Mouse (Mus musculus) midbrain, embryonic 14.5 days (tissue): ENCODE measurements around the gene Limch1. TPM values are rescaled to one million over a fixed set of nuclear protein-coding genes. Genes with fewer than 3 reads are reported as not detected.

Experiments
- ATAC-seq: fragments of 200-750 bp; cut with Nextera tagmentation; 2 replicates; pipeline ENCODE4 v1.8.0; 2017; ENCODE audit warnings: moderate number of reproducible peaks, moderate library complexity; ENCODE audit not compliant: low FRiP score, low TSS enrichment
- DNase-seq: peaks from one replicate; pipeline ENCODE4 v3.0.0-alpha.2; 2015
- H3K27ac ChIP-seq: fragments of 300-500 bp; sonication (generic); replicated peaks from 2 replicates; pipeline ENCODE4 v1.5.1; 2014; ENCODE audit warnings: mild to moderate bottlenecking, low read depth, low read length, moderate library complexity
- H3K27me3 ChIP-seq: fragments of 300-500 bp; sonication (generic); 2 replicates; pipeline ENCODE4 v1.6.1; 2014; ENCODE audit warnings: low read length, control low read depth, mixed read lengths; ENCODE audit not compliant: control insufficient read depth, insufficient read depth
- H3K36me3 ChIP-seq: fragments of 300-500 bp; sonication (generic); 2 replicates; pipeline ENCODE4 v1.6.1; 2014; ENCODE audit warnings: low read length, control low read depth; ENCODE audit not compliant: control insufficient read depth, insufficient read depth
- H3K4me1 ChIP-seq: fragments of 300-500 bp; sonication (generic); 2 replicates; pipeline ENCODE4 v1.6.1; 2014; ENCODE audit warnings: mild to moderate bottlenecking, antibody characterized with exemption, low read length, control low read depth; ENCODE audit not compliant: control insufficient read depth, insufficient read depth
- H3K4me2 ChIP-seq: fragments of 300-500 bp; sonication (generic); 2 replicates; pipeline ENCODE4 v1.6.1; 2014; ENCODE audit warnings: mild to moderate bottlenecking, low read length, moderate library complexity
- H3K4me3 ChIP-seq: fragments of 300-500 bp; sonication (generic); replicated peaks from 2 replicates; pipeline ENCODE4 v1.5.1; 2014; ENCODE audit warnings: low read depth, low read length
- H3K9ac ChIP-seq: fragments of 300-500 bp; sonication (generic); replicated peaks from 2 replicates; pipeline ENCODE4 v1.6.1; 2014; ENCODE audit warnings: mild to moderate bottlenecking, low read length, moderate library complexity
- H3K9me3 ChIP-seq: fragments of 300-500 bp; sonication (generic); 2 replicates; pipeline ENCODE4 v1.6.1; 2016; ENCODE audit warnings: low read length, control low read depth, mixed read lengths; ENCODE audit not compliant: control insufficient read depth
- WGBS: fragments of 180-500 bp; shearing (Covaris S2); extraction: QIAGEN DNeasy Blood & Tissue Kit; methylation state at CpG from one replicate; pipeline ENCODE4 v1.1.7; 2014; 5-methylcytosine and 5-hydroxymethylcytosine counted together
- polyA plus RNA-seq: library from polyadenylated mRNA; unstranded; fragments of >200 nt; fragmentation: Nextera tagmentation; extraction: Ambion mirVana; gene quantifications from 2 replicates; pipeline ENCODE4 v1.2.1, GENCODE M21; 2014

The Limch1 gene
- polyA plus RNA-seq, 1 experiment from 2014 or later, result 56.5 TPM

DNA sequence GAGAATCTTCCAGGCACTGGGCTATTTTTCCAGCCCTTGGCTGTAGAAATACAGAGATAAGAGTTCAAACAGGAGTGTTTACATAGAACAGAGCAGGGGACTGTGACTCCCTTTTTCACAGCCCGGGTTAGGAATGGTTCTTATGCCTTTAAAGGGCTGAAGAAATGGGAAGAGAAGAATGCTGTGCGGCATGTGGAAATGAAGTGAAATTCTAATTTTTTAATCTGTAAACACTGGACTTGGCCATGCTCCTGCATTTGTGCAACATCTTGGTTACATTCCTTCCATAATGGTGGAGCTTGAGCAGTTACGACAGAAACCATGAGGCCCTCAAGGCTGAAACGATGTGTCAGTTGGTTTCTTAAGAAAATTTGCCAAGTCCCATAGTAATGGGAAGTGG lies 165.4 kb downstream of the Limch1 start:
- Histone ChIP-seq H3K27me3 (no peaks in the 10 kb centered on the region), H3K4me1 (no peaks in the 10 kb centered on the region), H3K36me3 (no peaks in the 10 kb centered on the region), H3K4me2 (no peak overlapping the region), H3K9me3 (no peaks in the 10 kb centered on the region), H3K9ac (no peak overlapping the region), H3K27ac (no peak overlapping the region), H3K4me3 (no peak overlapping the region)
- ATAC-seq, result no peak
- 99% methylated on average over 4 of the region's 4 CpGs for WGBS
- DNase-seq, result no peak

DNA sequence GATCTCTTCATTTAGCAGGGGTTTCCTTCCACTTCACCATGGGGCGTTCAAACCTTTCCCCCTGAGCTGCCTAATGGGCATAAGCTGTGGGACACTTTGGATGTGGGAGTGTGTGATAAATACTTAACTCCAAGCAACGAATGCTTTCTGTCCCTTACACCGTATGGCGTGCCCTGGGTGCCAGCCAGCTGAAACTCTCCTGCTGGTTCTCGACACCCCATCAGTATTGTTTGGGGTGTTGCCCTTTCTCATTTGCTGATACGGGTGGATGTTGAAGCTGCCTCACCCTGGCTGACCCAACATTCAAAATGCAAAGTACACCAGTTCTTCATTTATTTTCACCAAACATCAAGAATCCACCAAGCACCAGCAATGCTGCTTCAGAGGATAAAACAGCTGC lies 168.2 kb downstream of the Limch1 start:
- WGBS, result 87% methylated on average over 6 of the region's 6 CpGs
- H3K36me3 ChIP-seq, result no peaks in the 10 kb centered on the region
- DNase-seq, result no peak
- ATAC-seq, result no peak
- H3K9ac ChIP-seq, result no peak overlapping the region
- peaks cover 12% of the 10 kb centered on the region; the same call in 1 of the 2 replicates for H3K4me1 ChIP-seq
- no peaks in the 10 kb centered on the region for H3K9me3 ChIP-seq
- no peak overlapping the region for H3K4me3 ChIP-seq
- H3K27ac ChIP-seq, result no peak overlapping the region
- no peak overlapping the region for H3K4me2 ChIP-seq
- H3K27me3 ChIP-seq, result no peaks in the 10 kb centered on the region

DNA sequence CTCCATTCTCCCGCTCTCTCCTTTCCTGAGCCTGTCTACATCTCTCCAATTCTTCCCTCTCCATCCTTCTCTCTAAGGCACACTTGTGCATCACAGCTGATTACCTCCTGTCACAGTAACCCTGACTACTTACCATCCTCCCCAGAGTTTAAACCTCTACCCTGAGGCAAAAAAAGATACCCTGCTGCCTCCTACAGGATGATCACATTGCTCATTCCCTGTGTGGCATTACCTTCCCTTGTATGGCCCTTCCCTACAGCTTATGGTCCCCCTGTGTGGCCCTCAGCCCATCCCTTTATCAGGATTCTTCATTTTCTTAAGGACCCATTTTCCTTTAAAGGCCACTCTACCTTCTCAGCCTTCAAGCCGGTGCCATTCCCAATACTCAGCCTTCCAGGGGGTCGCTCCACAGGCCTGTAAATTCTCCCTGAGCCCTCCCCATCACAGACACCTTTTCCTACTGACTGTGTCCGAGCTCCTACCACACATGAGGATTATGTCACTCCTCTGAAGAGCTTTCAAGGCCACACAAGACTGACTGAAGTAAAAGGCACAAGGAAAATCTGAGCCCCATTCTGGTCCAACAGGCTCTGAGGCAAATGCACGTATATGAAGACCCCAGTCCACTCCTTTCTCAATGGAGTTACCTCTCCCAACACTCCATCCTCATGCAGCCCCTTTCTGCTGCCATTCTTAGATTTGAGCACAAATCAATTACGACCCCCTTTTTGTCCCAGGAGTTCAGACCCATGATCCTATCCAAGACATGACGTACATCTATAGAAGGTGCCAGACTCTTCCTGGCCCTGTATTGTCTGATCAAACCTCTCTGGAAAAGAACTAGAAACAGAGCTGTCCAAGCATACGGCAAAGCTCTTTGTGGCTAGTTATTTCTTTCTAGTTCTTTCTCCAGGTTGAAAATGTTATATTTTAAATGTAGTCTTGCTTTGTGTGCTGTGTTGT lies 172.0 kb downstream of the Limch1 start:
- no peak overlapping the region for H3K9ac ChIP-seq
- H3K9me3 ChIP-seq, result no peaks in the 10 kb centered on the region
- H3K4me1 ChIP-seq, result peaks cover 12% of the 10 kb centered on the region; the same call in 1 of the 2 replicates
- peak overlapping the region; percentile 72 for H3K27ac ChIP-seq
- ATAC-seq, result no peak
- DNase-seq, result peak; percentile 23
- H3K27me3 ChIP-seq, result no peaks in the 10 kb centered on the region
- WGBS, result 61% methylated on average over 8 of the region's 8 CpGs
- no peaks in the 10 kb centered on the region for H3K36me3 ChIP-seq
- H3K4me3 ChIP-seq, result no peak overlapping the region
- H3K4me2 ChIP-seq, result no peak overlapping the region

DNA sequence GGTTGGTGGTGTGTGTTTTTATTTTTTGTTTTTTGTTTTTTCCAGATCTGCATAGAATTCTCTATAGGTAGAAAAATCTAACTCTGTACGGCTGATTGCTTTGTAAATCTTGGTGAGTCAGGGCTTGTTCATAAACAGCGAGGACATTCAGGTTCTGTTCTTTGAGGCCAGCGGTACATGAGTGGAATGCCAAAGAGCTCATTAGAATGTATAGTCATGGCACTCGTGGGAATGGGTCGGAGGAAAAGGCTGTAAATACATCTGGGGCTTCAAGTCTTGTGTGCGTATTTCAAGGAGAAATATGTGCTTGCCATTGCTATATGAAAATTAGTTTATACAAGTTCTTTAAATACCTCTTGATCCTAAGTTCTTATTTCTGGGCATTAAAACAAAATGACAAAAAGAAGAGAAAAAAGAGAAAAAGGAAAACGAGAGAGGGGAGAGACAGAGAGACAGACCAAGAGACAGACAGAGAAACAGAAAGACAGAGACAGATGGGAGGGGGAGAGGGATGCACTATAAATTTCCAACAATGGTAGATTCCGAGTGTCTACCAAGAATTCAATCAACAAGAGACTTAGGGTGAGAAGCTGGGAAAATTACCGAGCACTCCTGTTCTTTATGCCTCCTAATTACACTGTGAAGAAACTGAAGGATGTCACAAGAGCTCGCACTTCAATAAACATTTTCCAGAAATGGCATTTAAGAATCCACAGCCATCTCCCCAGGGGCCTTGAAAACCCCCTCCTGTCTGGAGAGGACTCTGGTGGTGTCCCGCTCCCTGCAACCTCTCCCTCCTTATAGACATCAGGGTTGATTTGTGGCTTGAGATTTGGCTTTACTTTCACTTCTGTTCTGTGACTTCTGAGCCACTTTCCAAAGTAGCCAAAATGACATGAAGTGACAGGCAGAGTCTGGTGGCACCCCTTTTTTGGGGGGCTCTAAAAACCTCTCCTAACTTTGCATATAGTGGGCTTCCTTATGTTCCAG lies 173.0 kb downstream of the Limch1 start:
- H3K9me3 ChIP-seq, result no peaks in the 10 kb centered on the region
- H3K27ac ChIP-seq, result peak overlapping the region; percentile 72
- H3K4me3 ChIP-seq, result no peak overlapping the region
- 18% methylated on average over 11 of the region's 11 CpGs for WGBS
- ATAC-seq (peak; percentile 69; the same call in 1 of the 2 replicates), DNase-seq (peak; percentile 89)
- H3K4me2 ChIP-seq, result no peak overlapping the region; the same call in 1 of the 2 replicates
- peaks cover 12% of the 10 kb centered on the region; the same call in 1 of the 2 replicates for H3K4me1 ChIP-seq
- H3K27me3 ChIP-seq, result no peaks in the 10 kb centered on the region
- no peaks in the 10 kb centered on the region for H3K36me3 ChIP-seq
- no peak overlapping the region for H3K9ac ChIP-seq

DNA sequence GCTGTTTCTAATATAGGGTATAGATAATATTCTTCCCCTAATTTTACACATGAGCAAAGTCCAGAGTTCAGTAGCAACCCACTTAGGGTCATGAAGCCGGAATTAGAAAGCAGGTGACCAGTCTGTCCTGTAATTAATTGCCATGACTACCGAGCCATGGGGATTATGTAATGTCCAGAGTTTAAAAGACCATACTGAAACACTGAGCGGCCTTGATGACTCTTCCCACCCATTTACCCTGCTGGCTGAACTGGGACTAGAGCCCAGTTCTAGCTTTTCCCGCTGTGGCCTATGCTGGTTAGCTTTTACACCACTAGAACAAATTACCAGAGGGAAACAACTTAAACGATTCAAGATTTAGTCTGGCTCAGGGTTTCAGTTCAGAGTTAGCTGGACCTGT lies 177.0 kb downstream of the Limch1 start:
- Histone ChIP-seq H3K27ac (no peak overlapping the region), H3K4me3 (no peak overlapping the region), H3K27me3 (no peaks in the 10 kb centered on the region), H3K4me2 (no peak overlapping the region), H3K9ac (no peak overlapping the region), H3K4me1 (peaks cover 8% of the 10 kb centered on the region; the same call in 1 of the 2 replicates), H3K36me3 (no peaks in the 10 kb centered on the region), H3K9me3 (no peaks in the 10 kb centered on the region)
- DNase-seq, result no peak
- ATAC-seq, result no peak
- 80% methylated on average over 5 of the region's 5 CpGs for WGBS

DNA sequence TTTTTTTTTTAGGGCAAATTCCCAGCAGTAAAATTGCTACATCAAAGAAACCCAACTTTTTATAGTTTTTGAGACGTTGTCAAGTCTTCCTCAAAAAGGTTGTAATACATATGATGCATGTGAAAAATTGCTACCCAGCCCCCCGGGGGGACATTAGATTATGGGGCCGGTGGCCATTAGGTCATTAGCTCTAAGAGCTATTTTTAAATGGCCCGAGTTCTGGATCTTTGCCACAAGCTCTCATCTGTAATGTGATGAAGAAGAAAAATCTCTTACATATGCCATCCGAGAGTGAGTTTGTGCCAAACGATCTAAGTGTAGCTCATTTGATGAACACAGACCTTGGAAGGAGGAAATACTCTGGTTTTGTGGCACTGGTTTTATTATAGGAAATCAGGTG lies 183.7 kb downstream of the Limch1 start:
- H3K4me1 ChIP-seq, result no peaks in the 10 kb centered on the region
- DNase-seq (no peak), ATAC-seq (no peak)
- H3K9ac ChIP-seq, result no peak overlapping the region
- H3K4me3 ChIP-seq, result no peak overlapping the region
- 91% methylated on average over 6 of the region's 6 CpGs for WGBS
- H3K27ac ChIP-seq, result no peak overlapping the region
- H3K4me2 ChIP-seq, result no peak overlapping the region
- H3K36me3 ChIP-seq, result no peaks in the 10 kb centered on the region
- H3K27me3 ChIP-seq, result no peaks in the 10 kb centered on the region
- no peaks in the 10 kb centered on the region for H3K9me3 ChIP-seq

DNA sequence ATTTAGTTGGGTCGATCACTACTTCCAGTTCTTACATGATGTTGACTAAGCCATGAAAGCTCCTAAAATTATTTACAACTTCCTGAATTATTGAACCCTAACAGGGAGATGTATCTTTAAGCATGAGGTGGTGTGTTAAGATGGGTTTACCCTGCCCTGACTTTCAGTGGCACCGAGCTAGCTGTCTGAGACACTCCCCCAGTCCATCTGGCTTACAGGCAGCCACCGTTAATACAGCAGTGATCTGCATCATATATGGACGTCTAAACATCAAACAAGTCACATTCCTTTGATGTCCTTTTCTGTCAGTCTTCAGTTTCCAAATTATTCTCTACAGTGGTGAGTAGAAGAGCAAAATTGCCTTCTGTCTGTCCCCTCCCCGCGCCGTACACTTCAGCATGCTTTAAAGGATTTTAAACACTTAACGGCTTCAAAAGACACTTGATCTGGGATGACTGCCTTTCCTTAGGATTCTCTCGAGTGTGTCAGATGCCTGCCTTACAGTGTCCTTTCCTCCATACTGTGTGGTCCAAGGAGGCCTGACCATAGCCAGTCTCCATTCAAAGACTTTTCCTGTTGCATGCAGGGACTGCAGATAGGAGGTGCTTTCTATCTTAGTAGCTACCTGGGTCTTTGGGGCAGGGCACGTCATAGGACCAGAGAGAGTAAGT lies 187.6 kb downstream of the Limch1 start:
- ATAC-seq, result no peak
- Histone ChIP-seq H3K4me2 (no peak overlapping the region), H3K9me3 (no peaks in the 10 kb centered on the region), H3K36me3 (no peaks in the 10 kb centered on the region), H3K27me3 (no peaks in the 10 kb centered on the region), H3K9ac (no peak overlapping the region), H3K27ac (no peak overlapping the region), H3K4me1 (no peaks in the 10 kb centered on the region), H3K4me3 (no peak overlapping the region)
- 49% methylated on average over 10 of the region's 10 CpGs for WGBS
- no peak for DNase-seq

DNA sequence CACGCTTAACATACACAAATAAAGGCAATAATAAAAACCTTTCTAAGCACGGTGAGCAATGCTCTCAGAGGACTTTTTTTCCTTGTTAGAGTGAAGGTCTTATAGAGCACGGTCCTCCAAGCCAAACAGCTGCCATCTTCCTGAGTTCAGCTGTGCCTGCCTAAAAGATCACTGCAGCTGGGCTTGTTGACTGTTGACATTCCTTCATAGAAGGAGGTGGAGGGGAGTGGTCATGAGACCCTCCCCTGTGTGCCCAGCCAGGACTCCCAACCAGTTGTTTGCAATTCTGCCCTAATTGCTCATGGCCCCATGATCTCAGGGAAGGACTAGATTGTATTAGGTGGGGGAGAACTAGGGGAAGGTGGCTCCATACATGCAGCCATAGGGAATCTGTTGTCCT lies 189.0 kb downstream of the Limch1 start:
- 91% methylated on average over 3 of the region's 3 CpGs for WGBS
- Histone ChIP-seq H3K27ac (no peak overlapping the region), H3K27me3 (no peaks in the 10 kb centered on the region), H3K9ac (no peak overlapping the region), H3K9me3 (no peaks in the 10 kb centered on the region), H3K4me2 (no peak overlapping the region), H3K4me1 (no peaks in the 10 kb centered on the region), H3K36me3 (no peaks in the 10 kb centered on the region), H3K4me3 (no peak overlapping the region)
- DNase-seq (no peak), ATAC-seq (no peak)
